Mouse (Mus musculus) liver, embryonic 15.5 days (tissue): ENCODE measurements around the gene Usp32. TPM values are rescaled to one million over a fixed set of nuclear protein-coding genes. Genes with fewer than 3 reads are reported as not detected.
A peak's percentile ranks its signal among the peaks of the same experiment; 100 is the strongest.

ENCODE experiments used
- ATAC-seq: fragments of 200-750 bp; cut with Nextera tagmentation; 2 replicates; pipeline ENCODE4 v1.8.0; 2017; ENCODE audit warnings: moderate number of reproducible peaks, mild to moderate bottlenecking, moderate library complexity; ENCODE audit not compliant: insufficient read depth
- H3K27ac ChIP-seq: fragments of 300-500 bp; sonication (generic); replicated peaks from 2 replicates; pipeline ENCODE4 v1.5.1; 2015; ENCODE audit warnings: mild to moderate bottlenecking, inconsistent platforms
- H3K27me3 ChIP-seq: fragments of 300-500 bp; sonication (generic); 2 replicates; pipeline ENCODE4 v1.6.1; 2015; ENCODE audit warnings: mild to moderate bottlenecking, inconsistent platforms
- H3K36me3 ChIP-seq: fragments of 300-500 bp; sonication (generic); replicated peaks from 2 replicates; pipeline ENCODE4 v1.6.1; 2015; ENCODE audit warnings: moderate library complexity, mild to moderate bottlenecking, inconsistent platforms
- H3K4me1 ChIP-seq: fragments of 300-500 bp; sonication (generic); replicated peaks from 2 replicates; pipeline ENCODE4 v1.6.1; 2015; ENCODE audit warnings: inconsistent platforms
- H3K4me2 ChIP-seq: fragments of 300-500 bp; sonication (generic); 2 replicates; pipeline ENCODE4 v1.6.1; 2015; ENCODE audit warnings: moderate library complexity, mild to moderate bottlenecking, inconsistent platforms
- H3K4me3 ChIP-seq: fragments of 300-500 bp; sonication (generic); replicated peaks from 2 replicates; pipeline ENCODE4 v1.5.1; 2015; ENCODE audit warnings: mild to moderate bottlenecking, inconsistent platforms
- H3K9ac ChIP-seq: fragments of 300-500 bp; sonication (generic); 2 replicates; pipeline ENCODE4 v1.6.1; 2015; ENCODE audit warnings: moderate library complexity, mild to moderate bottlenecking, inconsistent platforms
- H3K9me3 ChIP-seq: fragments of 300-500 bp; sonication (generic); replicated peaks from 2 replicates; pipeline ENCODE4 v1.6.1; 2016; ENCODE audit warnings: inconsistent platforms
- WGBS: fragments of 180-500 bp; shearing (Covaris S2); methylation state at CpG from one replicate; pipeline ENCODE4 v1.1.7; 2015; ENCODE audit warnings: mixed read lengths; ENCODE audit not compliant: insufficient replicate concordance; 5-methylcytosine and 5-hydroxymethylcytosine counted together
- polyA plus RNA-seq: library from polyadenylated mRNA; unstranded; fragments of >200 nt; fragmentation: Nextera tagmentation; extraction: Ambion mirVana; gene quantifications from 2 replicates; pipeline ENCODE4 v1.2.1, GENCODE M21; 2015

Gene Usp32
- polyA plus RNA-seq, 1 experiment from 2014 or later, result 10.1 TPM

- 71% methylated on average over 3 of the region's 3 CpGs for WGBS
- peak overlapping the region; percentile 76 for H3K27ac ChIP-seq
- H3K9me3 ChIP-seq, result no peaks in the 10 kb centered on the region
- H3K4me2 ChIP-seq, result no peak overlapping the region
- peaks cover 82% of the 10 kb centered on the region for H3K4me1 ChIP-seq
- ATAC-seq, result no peak
- 0 out of 2 replicates have a peak, but pooled peaks cover 5% of the 10 kb centered on the region for H3K36me3 ChIP-seq
- no peaks in the 10 kb centered on the region for H3K27me3 ChIP-seq
- H3K4me3 ChIP-seq, result no peak overlapping the region
- no peak overlapping the region for H3K9ac ChIP-seq
Measured at GRCm38 (mm10) chr11:85123267-85123992, 16.5 kb downstream of the Usp32 start.

- ATAC-seq, result no peak
- Histone ChIP-seq H3K4me3 (no peak overlapping the region), H3K4me1 (peaks cover 86% of the 10 kb centered on the region), H3K4me2 (no peak overlapping the region), H3K9ac (no peak overlapping the region), H3K27me3 (no peaks in the 10 kb centered on the region), H3K9me3 (no peaks in the 10 kb centered on the region), H3K27ac (peak overlapping the region; percentile 70), H3K36me3 (0 out of 2 replicates have a peak, but pooled peaks cover 2% of the 10 kb centered on the region)
- WGBS, result 34% methylated on average over 1 of the region's 1 CpGs
Measured at GRCm38 (mm10) chr11:85122073-85122472, 17.9 kb downstream of the Usp32 start.

GRCm38 (mm10) chr11:85117160-85117559 lies 22.8 kb downstream of the Usp32 start:
- Histone ChIP-seq H3K27ac (peak overlapping the region; percentile 96), H3K9ac (peak overlapping the region; percentile 12; the same call in 1 of the 2 replicates), H3K4me3 (no peak overlapping the region), H3K27me3 (no peaks in the 10 kb centered on the region), H3K4me2 (peak overlapping the region; percentile 51), H3K9me3 (no peaks in the 10 kb centered on the region), H3K36me3 (no peaks in the 10 kb centered on the region; the same call in 1 of the 2 replicates), H3K4me1 (peaks cover 86% of the 10 kb centered on the region)
- peak; percentile 57 for ATAC-seq

GRCm38 (mm10) chr11:85116084-85116844 lies 23.7 kb downstream of the Usp32 start:
- H3K9me3 ChIP-seq, result no peaks in the 10 kb centered on the region
- ATAC-seq, result peak; percentile 98
- peaks cover 79% of the 10 kb centered on the region for H3K4me1 ChIP-seq
- no peaks in the 10 kb centered on the region for H3K27me3 ChIP-seq
- H3K27ac ChIP-seq, result peak overlapping the region; percentile 96
- no peak overlapping the region for H3K4me3 ChIP-seq
- H3K4me2 ChIP-seq, result peak overlapping the region; percentile 50
- peak overlapping the region; percentile 35 for H3K9ac ChIP-seq
- 25% methylated on average over 3 of the region's 3 CpGs for WGBS
- H3K36me3 ChIP-seq, result peaks cover 3% of the 10 kb centered on the region

GRCm38 (mm10) chr11:85109957-85110356 lies 30.0 kb downstream of the Usp32 start:
- ATAC-seq, result no peak
- H3K27me3 ChIP-seq, result no peaks in the 10 kb centered on the region
- peaks cover 18% of the 10 kb centered on the region for H3K36me3 ChIP-seq
- H3K9ac ChIP-seq, result peak overlapping the region; percentile 31; the same call in 1 of the 2 replicates
- H3K4me1 ChIP-seq, result peaks cover 80% of the 10 kb centered on the region
- no peak overlapping the region for H3K4me2 ChIP-seq
- H3K9me3 ChIP-seq, result no peaks in the 10 kb centered on the region
- H3K4me3 ChIP-seq, result no peak overlapping the region
- peak overlapping the region; percentile 83 for H3K27ac ChIP-seq

GRCm38 (mm10) chr11:85107217-85107616 lies 32.7 kb downstream of the Usp32 start:
- Histone ChIP-seq H3K4me1 (peaks cover 73% of the 10 kb centered on the region), H3K4me3 (no peak overlapping the region), H3K9ac (no peak overlapping the region), H3K4me2 (peak overlapping the region; percentile 45; the same call in 1 of the 2 replicates), H3K9me3 (no peaks in the 10 kb centered on the region), H3K27ac (peak overlapping the region; percentile 95), H3K27me3 (no peaks in the 10 kb centered on the region), H3K36me3 (peaks cover 32% of the 10 kb centered on the region)
- WGBS, result 25% methylated on average over 3 of the region's 3 CpGs
- ATAC-seq, result peak; percentile 86

GRCm38 (mm10) chr11:85105836-85106235 lies 34.1 kb downstream of the Usp32 start:
- H3K36me3 ChIP-seq, result peaks cover 34% of the 10 kb centered on the region
- peak overlapping the region; percentile 45 for H3K4me2 ChIP-seq
- no peaks in the 10 kb centered on the region for H3K9me3 ChIP-seq
- peak; percentile 51 for ATAC-seq
- 33% methylated on average over 2 of the region's 2 CpGs for WGBS
- H3K4me1 ChIP-seq, result peaks cover 72% of the 10 kb centered on the region
- no peak overlapping the region for H3K4me3 ChIP-seq
- peak overlapping the region; percentile 95 for H3K27ac ChIP-seq
- no peaks in the 10 kb centered on the region for H3K27me3 ChIP-seq
- peak overlapping the region; percentile 48 for H3K9ac ChIP-seq

- H3K4me3 ChIP-seq, result peak overlapping the region; percentile 17; the same call in 1 of the 2 replicates
- peak; percentile 70 for ATAC-seq
- H3K4me1 ChIP-seq, result peaks cover 60% of the 10 kb centered on the region
- H3K4me2 ChIP-seq, result peak overlapping the region; percentile 50
- no peaks in the 10 kb centered on the region for H3K9me3 ChIP-seq
- H3K27ac ChIP-seq, result peak overlapping the region; percentile 95
- WGBS, result 44% methylated on average over 2 of the region's 2 CpGs
- no peaks in the 10 kb centered on the region for H3K27me3 ChIP-seq
- H3K9ac ChIP-seq, result peak overlapping the region; percentile 45; the same call in 1 of the 2 replicates
- peaks cover 38% of the 10 kb centered on the region for H3K36me3 ChIP-seq
Measured at GRCm38 (mm10) chr11:85103763-85104162, 36.2 kb downstream of the Usp32 start.

- Histone ChIP-seq H3K9ac (no peak overlapping the region), H3K4me2 (no peak overlapping the region), H3K27me3 (no peaks in the 10 kb centered on the region), H3K4me3 (no peak overlapping the region), H3K27ac (peak overlapping the region; percentile 24), H3K9me3 (no peaks in the 10 kb centered on the region), H3K36me3 (peaks cover 61% of the 10 kb centered on the region), H3K4me1 (peaks cover 23% of the 10 kb centered on the region)
- WGBS, result 76% methylated on average over 5 of the region's 5 CpGs
- peak; percentile 28; the same call in 1 of the 2 replicates for ATAC-seq
Measured at GRCm38 (mm10) chr11:85095116-85095515, 44.8 kb downstream of the Usp32 start.

GRCm38 (mm10) chr11:85086253-85086652 lies 53.7 kb downstream of the Usp32 start:
- Histone ChIP-seq H3K4me1 (peaks cover 33% of the 10 kb centered on the region), H3K27ac (peak overlapping the region; percentile 48; the same call in 1 of the 2 replicates), H3K27me3 (no peaks in the 10 kb centered on the region), H3K9me3 (no peaks in the 10 kb centered on the region), H3K36me3 (peaks cover 59% of the 10 kb centered on the region), H3K4me3 (no peak overlapping the region), H3K9ac (no peak overlapping the region), H3K4me2 (no peak overlapping the region)
- peak; percentile 56; the same call in 1 of the 2 replicates for ATAC-seq

GRCm38 (mm10) chr11:85067871-85068270 lies 72.1 kb downstream of the Usp32 start:
- WGBS, result 85% methylated on average over 4 of the region's 4 CpGs
- no peak overlapping the region for H3K4me2 ChIP-seq
- H3K9me3 ChIP-seq, result no peaks in the 10 kb centered on the region
- peaks cover 46% of the 10 kb centered on the region for H3K36me3 ChIP-seq
- H3K9ac ChIP-seq, result no peak overlapping the region
- H3K27ac ChIP-seq, result no peak overlapping the region
- no peak overlapping the region for H3K4me3 ChIP-seq
- H3K4me1 ChIP-seq, result peaks cover 5% of the 10 kb centered on the region; the same call in 1 of the 2 replicates
- no peaks in the 10 kb centered on the region for H3K27me3 ChIP-seq
- no peak for ATAC-seq
